Mouse (Mus musculus): ENCODE measurements around the gene Vmn2r59. TPM values are rescaled to one million over a fixed set of nuclear protein-coding genes. Genes with fewer than 3 reads are reported as not detected.

Gene Vmn2r59
- polyA plus RNA-seq (2017; shearing (Covaris generic)) = not detected

GRCm38 (mm10) chr7:42058923-42059322 lies at the start of gene Vmn2r59:
Gene Vmn2r59 (minus strand): TSS chr7:42059023.

GRCm38 (mm10) chr7:42107470-42107869 lies 48.6 kb upstream of the Vmn2r59 start, which contains the start of gene Vmn2r60:
Gene Vmn2r60 (plus strand): TSS chr7:42107770.

Other genes with a start within 250 kb of the Vmn2r59 start
- gene Vmn2r58, start 186.3 kb downstream of the Vmn2r59 start, polyA plus RNA-seq (2017; shearing (Covaris generic)) = not detected
- gene Vmn2r60, start 48.7 kb upstream of the Vmn2r59 start, polyA plus RNA-seq (2017; shearing (Covaris generic)) = 0.06 TPM
- gene Vmn2r61, start 201.0 kb upstream of the Vmn2r59 start, polyA plus RNA-seq (2017; shearing (Covaris generic)) = not detected